Mouse (Mus musculus): ENCODE measurements around the gene Nxn. TPM values are rescaled to one million over a fixed set of nuclear protein-coding genes. Genes with fewer than 3 reads are reported as not detected.

Nxn gene
- total RNA-seq (2023) = 1 to 10 TPM; 2.5 to 2.9 TPM

GRCm38 (mm10) chr11:76398798-76399586, at the start of gene Nxn:
Gene Nxn (minus strand): TSS chr11:76399140.

GRCm38 (mm10) chr11:76406702-76407583, 8.0 kb upstream of the Nxn start, which contains the start of gene Timm22:
Gene Timm22 (plus strand): TSS chr11:76406952.

GRCm38 (mm10) chr11:76242901-76243810, 155.8 kb downstream of the Nxn start, which contains the start of the genes Mrm3 and Glod4:
Gene Mrm3 (plus strand): TSS chr11:76243715.
Gene Glod4 (minus strand): TSS chr11:76243725.

GRCm38 (mm10) chr11:76217390-76217800, 181.5 kb downstream of the Nxn start, which contains the start of the genes Dbil5 and Gemin4:
Gene Dbil5 (plus strand): TSS chr11:76217608.
Gene Gemin4 (minus strand): TSS chr11:76217664.

Other genes with a start within 250 kb of the Nxn start
- 10 to 100 TPM; 44.9 to 52.0 TPM for gene Vps53, start 219.5 kb downstream of the Nxn start, total RNA-seq (2023)
- 1 to 10 TPM; 1.1 to 1.4 TPM for gene Fam57a, start 219.5 kb downstream of the Nxn start, total RNA-seq (2023)
- not detected for gene Dbil5, start 181.5 kb downstream of the Nxn start, total RNA-seq (2023)
- 1 to 10 TPM in 1 of 2 experiments, under 1 TPM in 1; 0.24 to 6.8 TPM for gene Gemin4, start 181.5 kb downstream of the Nxn start, total RNA-seq (2023)
- 1 to 10 TPM; 5.5 to 6.8 TPM for gene Mrm3, start 155.4 kb downstream of the Nxn start, total RNA-seq (2023)
- 10 to 100 TPM; 33.4 to 33.5 TPM for gene Glod4, start 155.4 kb downstream of the Nxn start, total RNA-seq (2023)
- gene Timm22, start 7.8 kb upstream of the Nxn start, total RNA-seq (2023) = 10 to 100 TPM; 12.7 to 14.9 TPM
- gene Abr, start 223.2 kb upstream of the Nxn start, total RNA-seq (2023) = 100 to 1,000 TPM; 213 to 221 TPM

Measured in monocyte, adult 59 days (primary cell).